Mouse (Mus musculus) kidney, postnatal 36 days (tissue): Measurements from ENCODE around the gene Nol9.
A peak's percentile ranks its signal among the peaks of the same experiment; 100 is the strongest.

Experiments used
- DNase-seq, 2 experiments: peaks; one replicate each; pipeline ENCODE4 v3.0.0; 2021 to 2022; ENCODE audit warnings: mixed read lengths in 2 of 2

Gene Nol9

DNA sequence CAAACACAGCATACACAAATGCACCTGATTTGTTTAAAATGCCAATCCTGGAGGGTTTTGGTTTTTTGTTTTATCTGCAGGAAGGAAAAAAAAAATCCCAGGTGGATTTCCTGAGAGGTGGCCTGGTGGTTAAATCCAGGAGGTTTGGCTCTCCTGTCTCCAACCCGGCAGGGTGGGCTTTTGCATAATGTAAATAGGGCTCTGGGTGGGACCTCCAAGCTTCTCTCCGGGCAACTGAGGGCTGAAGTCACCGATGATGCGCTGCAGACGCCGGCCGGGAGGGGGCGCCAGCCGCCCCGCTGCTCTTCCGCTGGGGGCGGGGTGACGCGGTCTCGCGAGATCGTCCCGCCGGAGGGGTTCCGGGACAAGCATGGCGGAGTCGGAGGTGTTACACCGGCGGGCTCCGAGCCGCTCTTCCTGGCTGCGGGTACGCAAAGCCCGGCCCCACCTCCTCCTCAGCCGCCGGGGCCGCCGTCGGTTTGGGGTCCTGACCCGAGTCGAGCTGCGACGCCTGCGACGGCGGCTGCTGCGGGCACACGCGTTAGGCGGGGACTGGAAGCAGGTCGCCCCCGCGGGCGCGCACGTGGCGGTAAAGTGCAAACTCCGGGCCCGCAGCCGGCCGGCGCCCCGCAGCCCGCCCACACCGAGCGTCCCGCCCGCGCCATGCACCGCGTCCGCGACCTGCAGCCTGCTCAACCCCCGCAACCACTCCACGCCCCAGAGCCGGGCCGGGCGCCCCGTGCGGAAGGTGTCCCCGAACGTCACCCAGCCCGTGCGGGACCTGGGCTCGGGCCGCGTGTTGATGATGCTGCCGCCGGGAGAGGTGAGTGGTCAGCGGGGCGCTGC lies at the start of gene Nol9:
Gene Nol9, plus strand, starts transcription at position 337 of the 846 bp plus-strand sequence.
- peak; percentile 93 to 98 for DNase-seq

DNA sequence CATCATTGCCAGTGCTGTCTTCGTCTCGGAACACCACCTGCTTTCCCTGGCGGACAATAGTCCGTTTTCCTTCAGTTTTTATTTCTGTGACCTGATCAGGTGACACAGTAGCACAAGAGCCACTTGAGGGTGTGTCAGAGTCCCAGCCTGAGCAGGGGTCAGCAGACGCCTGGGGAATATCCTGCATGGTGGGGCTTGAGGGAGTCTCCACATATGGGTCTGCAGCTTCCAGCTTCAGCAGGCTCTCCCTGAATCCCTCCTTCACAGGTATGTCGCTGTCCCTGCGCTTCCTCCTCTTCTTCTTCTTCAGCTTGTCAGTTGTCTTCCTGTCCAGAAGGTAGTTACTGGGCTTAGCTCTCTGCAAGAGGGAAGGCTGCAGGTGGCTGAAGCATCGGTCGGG lies 47.0 kb upstream of the Nol9 start:
- no peak for DNase-seq

DNA sequence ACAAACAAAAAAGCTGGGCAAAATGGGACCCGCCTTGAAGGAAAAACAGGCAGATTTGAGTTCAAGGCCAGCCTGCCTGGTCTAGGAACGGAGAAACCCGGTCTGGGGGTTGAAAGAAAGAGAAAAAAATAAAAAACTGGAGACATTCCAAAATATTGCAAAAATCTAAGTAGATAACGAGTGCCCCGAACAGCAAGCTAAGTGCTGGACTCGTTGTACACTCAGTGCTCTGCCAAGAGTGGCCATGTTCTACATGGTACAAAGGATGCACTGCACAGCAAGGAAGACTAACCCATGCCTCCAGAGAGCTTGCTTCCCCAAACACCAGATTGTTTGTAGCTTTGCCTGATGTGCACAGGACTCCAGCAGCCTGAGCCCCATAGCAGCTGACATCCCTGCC lies 46.1 kb upstream of the Nol9 start:
- no peak for DNase-seq

DNA sequence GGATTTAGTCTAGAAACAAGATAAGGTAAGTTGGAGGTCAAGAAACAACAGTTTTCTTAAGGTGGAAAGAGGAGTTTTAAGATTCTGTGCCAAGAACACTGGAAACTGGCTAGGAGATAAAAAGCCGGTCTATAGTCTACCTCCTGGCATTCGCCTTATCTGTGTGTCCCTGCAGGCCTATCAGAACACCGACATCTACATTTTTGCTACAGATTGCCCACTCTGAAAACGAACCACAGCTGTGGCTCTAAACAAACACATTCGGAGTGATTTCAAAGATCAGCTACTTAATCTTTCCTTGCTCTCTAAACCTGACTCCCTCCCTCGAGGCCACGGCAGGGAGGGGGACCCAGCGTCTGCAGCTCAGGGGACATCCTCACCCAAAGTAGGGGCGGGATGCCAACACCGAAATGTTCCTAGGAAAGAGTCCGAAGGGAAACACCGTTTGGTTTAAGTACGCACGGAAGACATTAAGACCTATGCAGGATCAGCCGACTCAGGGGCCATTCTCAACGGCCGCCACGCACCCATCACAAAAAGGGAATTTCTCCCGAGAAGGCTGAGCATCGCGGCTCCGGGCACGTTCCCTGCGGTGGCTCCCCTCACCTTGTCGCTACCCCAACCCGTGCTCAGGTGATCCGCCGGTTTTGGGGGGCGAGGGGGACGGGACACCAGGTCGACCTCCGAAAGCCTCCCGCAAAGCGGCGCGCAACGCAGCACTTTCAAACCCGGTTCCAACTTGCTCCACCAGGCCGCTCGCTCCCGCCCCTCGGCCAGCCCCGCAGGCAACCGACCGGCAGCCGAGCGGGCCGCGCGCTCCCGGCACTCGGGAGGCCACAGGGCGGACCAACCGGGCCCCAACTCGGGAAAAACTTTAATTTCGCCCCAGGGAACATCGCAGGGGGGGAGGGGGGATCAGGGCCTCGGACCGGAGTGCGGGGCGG lies 44.6 kb upstream of the Nol9 start:
- peak in 1 of 2 experiments; percentile 70 for DNase-seq

DNA sequence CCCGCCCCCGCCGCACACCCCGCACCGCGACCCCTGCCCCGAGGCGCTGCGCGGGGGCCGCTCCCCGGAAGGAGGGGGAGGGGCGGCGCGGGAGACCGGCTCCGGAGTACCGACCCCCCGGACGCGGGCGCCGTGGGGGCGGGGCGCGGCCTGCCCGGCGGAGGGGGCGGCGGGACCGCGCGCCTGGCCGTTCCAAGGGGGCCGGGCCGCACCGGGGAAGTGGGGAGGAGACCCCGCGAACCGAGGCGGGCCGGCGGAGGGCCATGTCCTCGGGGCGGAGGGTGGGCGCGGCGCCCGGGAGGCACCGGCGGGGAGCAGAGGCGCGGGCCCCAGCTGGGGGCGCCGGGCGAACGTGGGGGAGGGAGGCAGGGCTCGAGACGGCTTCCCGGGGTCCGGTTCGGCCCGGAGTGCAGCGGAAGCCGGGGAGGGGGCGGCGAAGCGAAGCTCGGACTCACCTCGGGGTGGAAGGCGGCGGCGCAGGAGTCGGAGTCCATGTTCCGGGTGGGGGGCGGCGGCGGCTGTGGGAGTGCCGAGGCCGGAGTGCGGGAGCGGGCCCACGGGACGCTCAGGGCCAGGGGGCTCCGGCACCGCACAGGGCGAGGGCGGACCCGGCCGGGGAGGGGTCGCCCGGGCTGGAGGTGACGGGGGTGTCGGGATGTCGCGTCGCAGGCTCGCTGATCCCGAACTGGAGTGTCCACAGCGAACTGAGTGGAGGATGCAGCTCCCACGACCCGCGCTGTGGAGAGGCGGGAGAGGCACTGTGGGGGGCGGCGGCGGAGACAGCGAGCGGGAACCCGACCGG lies 43.5 kb upstream of the Nol9 start:
- peak in 1 of 2 experiments; percentile 60 for DNase-seq

DNA sequence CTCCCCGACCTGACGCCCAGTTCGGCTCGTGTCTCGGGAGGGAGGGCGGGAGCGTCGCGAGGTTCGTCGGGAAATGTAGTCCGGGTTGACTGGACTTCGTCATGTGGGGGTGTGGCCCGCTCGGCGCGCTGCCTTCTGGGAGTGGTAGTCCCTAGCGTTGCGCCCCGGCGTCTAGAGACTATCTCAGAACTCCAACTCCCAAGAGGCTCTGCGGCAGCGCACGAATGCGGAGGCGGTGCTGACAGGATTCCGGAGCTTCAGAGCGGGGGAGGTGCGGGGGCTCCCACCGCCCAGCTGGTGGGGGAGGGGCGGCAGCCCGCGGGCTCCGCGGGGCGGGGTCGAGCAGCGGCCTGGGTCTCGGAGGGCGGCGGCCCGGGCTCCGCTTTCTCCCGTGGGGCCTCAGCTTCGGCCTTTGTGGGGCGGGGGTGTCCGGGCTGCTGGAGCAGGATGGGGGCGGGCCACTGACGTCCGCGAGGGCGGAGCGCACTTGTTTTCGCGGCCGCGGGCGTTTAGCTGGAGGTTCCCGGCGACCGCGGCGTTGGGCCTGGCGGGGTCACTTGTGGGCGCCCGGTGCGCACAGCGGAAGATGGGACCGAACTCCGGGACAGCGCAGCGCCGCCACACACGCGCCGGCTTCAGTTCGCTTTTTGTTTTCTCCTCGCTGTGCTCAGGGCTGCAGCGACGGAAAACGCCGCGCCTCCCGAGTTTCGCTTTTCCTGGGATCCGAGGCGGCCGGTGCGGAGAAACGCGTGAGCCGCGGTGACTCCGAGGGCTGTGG lies 42.8 kb upstream of the Nol9 start, which contains the start of gene Phf13:
Gene Phf13, minus strand, starts transcription at position 86 of the 778 bp plus-strand sequence.
- DNase-seq, result peak; percentile 99

DNA sequence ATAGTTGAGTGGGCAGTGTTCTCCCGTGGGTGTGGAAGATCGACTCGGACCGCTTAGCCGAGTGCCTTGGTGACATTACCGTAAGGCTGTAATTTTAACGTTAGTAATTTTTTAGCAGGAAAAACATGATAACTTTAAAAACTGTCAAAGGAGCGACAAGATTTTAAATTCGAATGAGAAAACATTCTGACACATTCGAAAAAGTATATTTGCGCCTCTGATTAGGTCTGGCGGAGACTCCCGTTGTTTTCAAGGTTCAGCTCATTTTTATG lies 42.2 kb upstream of the Nol9 start:
- DNase-seq, result no peak

DNA sequence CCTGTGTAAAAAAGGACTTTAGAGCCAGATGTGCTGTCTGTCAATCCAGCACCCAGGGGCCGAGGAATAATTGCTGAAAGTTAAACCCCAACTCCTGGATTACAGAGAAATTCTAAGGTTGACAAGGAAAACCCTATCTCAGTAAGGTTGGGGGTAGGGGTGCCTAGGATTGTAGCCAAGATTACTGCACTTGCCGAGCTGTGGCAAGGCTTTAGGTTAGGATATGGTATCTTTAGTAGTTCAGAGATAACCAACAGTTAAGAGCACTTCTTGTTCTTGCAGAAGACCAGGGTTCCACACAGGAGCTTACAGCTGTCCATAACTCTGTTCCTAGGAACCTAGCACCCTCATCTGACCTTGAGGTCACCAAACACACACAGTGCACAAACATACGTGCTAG lies 41.4 kb upstream of the Nol9 start:
- no peak for DNase-seq

DNA sequence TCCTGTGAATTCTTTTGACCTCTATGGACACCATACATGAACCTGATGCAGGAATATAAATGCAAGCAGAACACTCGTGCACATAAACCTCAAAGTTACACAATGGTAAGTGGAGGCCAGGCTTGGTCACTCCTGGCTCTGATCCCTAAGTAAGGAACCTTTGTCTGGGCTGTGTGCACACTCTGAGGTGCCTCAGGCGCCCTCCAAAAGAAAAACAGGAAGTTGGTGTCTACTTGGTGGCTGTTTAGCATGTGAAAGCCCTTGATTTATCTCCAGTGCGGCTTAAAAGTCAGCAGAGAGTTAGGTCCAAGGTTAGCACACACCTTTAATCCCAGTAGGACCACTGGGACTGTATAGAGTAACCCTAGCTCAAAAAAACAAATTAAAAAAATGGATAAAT lies 39.6 kb upstream of the Nol9 start:
- no peak for DNase-seq

DNA sequence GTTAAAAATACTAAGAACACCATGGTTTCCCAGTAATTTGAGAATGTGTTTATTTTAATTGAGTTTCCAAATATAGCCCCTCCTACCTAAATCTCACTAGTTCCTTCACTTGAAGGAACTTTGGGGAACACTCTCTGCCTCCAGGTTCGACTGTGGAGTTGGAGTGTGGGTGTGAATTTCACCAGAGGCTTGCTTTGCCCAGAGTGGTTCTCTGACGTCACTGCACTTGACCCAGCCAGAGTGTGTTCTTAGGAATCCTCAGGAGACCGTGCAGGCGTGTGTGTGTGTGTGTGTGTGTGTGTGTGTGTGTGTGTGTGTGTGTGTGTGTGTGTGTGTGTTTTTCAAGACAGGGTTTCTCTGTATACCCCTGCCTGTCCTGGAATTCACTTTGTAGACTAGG lies 38.2 kb upstream of the Nol9 start:
- DNase-seq, result no peak

DNA sequence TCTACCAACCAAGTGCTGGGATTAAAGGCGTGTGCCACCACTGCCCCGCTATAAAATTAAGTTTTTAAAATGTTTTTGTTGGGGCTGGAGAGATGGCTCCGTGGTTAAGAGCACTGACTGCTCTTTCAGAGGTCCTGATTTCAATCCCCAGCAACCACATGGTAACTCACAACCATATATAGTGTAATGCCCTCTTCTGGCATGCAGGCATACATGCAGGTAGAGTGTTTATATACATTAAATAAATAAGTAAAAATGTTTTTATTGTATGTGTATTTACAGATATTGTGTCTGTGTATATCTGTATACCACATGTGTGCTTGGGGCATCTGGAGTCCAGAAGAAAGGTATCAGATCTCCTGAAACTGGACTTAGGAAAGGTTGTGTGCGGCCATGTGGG lies 37.8 kb upstream of the Nol9 start:
- no peak for DNase-seq

DNA sequence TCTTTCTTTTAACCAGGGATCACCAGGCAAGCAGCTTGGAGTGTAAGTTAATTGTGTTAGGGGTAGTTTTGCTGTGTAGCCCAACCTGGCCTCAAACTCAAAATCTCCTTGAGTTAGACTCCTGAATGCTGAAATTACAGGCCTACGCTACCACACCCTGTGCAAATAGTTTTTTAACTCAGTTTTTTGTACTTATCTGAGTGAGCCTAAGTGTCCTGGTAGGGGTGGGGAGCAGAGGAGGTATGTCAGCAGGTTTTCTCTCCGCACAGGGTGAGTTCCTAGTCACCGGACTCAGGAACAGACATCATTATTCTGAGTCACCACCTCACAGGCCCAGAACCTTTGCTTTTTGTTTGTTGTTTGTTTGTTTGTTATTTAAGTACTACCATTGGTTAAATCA lies 37.1 kb upstream of the Nol9 start:
- DNase-seq, result no peak

DNA sequence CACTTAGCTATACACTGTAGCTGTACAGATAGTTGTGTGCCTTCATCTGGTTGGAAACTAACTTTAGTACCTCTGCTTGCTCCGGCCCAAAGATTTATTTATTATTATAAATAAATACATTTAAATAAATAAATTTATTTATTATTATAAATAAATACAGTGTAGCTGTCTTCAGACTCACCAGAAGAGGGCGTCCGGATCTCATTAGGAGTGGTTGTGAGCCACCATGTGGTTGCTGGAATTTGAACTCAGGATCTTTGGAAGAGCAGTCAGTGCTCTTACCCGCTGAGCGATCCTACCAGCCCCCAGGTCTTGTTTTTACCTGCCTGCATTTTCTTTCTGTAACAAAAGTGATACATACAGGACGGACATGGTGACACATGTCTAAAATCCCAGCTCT lies 33.0 kb upstream of the Nol9 start:
- peak in 1 of 2 experiments; percentile 59 for DNase-seq

DNA sequence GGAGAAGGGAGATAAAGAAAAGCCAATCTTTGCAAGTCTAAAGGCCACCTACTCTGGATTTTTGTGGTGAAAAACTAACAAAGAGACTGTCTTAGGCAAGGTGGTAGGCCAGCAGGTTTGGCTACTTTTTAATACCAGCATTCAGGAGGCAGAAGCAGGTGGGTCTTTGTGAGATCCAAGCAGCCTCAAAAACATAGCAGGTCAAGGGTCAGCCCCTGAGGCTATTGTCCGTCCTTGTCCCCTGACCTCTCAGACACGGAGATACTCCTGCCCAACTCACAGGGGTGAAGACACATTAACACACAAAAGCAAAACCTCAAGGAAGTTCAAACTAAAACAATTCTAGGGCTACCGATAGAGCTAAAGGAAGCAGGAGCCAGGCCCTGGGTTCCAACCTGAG lies 32.3 kb upstream of the Nol9 start:
- no peak for DNase-seq

DNA sequence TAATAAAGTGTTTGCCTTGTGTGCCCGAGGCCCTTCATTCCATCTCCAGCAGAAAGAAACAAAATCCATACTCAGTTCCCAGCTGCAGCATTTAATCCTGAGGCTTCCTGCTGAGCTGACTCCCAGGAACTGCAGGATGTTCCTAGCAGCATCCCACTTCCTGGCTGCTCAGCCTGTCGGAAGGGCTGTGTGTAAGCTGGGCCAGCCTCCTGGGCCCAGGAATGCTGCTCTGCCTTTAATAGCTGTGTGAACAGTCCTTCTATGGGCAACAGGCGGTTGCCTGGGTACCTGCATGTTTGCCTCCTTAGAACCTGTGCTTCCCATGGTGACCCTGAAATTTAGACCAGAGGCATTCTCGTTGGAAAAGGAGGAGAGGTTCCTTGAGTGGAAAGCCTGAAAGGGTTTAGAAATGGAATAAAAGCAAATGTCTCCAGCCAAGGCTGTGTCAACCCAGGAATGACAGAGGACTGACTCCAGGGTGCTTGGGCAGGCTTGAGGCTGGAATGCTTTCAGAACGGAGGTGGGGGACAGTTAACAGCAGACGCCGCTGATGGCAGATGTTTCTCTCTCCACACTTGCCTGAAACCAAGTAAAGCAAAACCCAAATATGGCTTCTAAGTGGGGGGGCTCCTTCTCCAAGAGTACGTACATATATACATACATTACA lies 31.5 kb upstream of the Nol9 start:
- DNase-seq, result peak in 1 of 2 experiments; percentile 61

DNA sequence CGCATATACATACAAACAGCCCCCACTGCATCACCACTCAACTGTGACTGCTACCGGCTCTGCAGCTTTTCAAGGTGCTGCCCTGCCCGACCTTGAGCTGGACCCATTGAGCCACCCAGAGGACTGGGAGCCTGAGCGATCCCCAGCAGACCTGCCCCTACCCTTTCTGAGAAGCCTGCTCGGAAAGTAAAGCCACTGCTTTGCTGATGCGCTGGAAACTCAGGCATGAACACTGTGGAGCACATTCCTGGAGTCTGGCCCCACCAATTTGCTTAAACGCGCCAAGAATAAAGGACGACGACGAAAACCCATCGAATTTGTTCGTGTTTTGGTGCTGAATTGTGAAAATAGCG lies 31.0 kb upstream of the Nol9 start:
- peak in 1 of 2 experiments; percentile 48 for DNase-seq

DNA sequence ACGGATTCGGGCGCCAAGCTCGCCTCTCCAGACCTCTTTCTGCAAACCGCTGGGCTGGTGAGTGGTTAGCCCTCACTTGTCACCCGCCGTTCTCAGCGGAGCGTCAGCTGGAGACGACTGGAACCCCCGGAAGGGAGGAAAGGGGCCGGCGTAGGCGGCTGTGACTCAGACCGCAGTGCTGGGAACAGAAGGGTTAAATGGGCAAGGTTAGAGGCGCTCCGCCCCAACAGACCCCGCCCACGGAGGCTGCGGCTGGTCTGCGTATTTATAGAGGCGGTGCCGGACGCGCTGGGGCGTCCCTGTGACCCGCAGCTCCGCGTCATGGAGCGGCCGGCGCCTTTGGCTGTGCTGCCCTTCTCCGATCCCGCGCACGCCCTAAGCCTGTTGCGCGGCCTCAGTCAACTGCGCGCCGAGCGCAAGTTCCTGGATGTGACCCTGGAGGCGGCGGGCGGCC lies 30.5 kb upstream of the Nol9 start, which contains the start of gene Klhl21:
Gene Klhl21, plus strand, starts transcription at position 182 of the 454 bp plus-strand sequence.
- DNase-seq, result peak; percentile 96 to 97

DNA sequence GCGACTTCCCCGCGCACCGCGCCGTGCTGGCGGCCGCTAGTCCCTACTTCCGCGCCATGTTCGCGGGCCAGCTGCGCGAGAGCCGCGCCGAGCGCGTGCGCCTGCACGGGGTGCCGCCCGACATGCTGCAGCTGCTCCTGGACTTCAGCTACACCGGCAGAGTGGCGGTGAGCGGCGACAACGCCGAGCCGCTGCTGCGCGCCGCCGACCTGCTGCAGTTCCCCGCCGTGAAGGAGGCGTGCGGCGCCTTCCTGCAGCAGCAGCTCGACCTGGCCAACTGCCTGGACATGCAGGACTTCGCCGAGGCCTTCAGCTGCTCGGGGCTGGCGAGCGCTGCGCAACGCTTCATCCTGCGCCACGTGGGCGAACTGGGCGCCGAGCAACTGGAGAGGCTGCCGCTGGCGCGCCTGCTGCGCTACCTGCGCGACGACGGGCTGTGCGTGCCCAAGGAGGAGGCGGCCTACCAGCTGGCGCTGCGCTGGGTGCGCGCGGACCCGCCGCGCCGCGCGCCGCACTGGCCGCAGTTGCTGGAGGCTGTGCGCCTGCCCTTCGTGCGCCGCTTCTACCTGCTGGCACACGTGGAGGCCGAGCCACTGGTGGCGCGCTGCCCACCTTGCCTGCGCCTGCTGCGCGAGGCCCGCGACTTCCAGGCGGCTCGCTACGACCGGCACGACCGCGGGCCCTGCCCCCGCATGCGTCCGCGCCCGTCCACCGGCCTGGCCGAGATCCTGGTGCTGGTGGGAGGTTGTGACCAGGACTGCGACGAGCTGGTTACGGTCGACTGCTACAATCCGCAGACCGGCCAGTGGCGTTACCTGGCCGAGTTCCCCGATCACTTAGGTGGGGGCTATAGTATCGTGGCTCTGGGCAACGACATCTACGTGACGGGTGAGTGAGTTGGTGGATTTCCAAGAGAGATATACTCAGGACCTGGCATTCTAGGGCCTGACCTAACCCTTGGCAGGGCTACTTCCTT lies 29.8 kb upstream of the Nol9 start:
- DNase-seq, result peak; percentile 53 to 73

DNA sequence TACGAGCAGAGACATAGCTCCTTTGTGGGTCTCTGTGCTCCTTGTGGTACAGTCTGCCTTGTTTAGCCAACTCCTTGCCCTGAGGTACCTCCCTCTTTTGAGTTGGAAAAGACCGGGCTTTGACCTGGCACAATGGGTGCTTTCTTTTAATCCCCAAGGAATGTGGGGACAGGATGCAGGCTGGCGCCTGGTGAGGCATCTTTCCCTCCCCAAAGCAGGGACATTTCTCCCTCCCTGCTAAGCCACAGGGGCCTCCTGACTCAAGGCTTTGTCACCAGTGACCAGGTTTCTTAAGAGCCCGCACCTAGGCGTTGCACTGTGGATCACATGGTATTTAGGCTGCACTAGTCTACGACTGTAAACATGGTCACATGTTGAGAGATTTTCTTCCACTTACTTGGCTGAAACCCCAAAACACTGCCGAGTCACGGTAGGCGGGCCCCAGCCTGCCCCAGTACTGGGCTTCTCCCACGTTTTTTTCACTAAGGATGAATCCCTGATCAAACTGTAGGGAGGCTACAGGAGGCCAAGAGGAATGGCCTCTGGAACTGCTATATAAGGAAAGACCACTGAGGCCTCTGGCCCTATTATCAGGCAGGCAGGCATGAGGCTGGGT lies 28.9 kb upstream of the Nol9 start:
- DNase-seq, result peak; percentile 62 to 83

DNA sequence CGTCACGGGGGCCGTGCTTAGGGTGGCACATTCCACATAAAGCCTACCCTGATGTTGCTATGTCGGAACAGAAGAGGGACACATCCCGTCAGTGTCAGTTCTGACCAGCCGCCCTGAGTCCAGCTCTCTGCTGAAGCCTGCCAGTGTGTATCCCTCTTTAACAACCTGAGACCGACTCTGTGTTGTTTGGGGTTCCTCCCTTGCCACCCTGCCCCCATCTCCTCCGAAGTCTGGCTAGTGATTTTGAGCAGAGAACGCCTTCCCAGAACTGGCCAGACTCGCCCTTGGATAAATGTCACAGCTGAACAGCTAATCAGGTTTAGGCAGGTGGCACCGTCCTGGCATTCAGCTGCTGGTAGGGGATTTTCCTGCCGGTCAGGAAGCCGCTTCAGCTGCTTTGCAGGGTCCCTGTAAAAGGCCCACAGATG lies 28.4 kb upstream of the Nol9 start:
- DNase-seq, result no peak
